Mouse (Mus musculus): ENCODE measurements around the gene Nobox. TPM values are rescaled to one million over a fixed set of nuclear protein-coding genes. Genes with fewer than 3 reads are reported as not detected.

Nobox gene
- polyA plus RNA-seq (2012; ENCODE audit: low replicate concordance) = 0.17 TPM in 1 of 2 replicates, not detected in the other

GRCm38 (mm10) chr6:43309454-43309853, at the start of gene Nobox:
Gene Nobox, minus strand, starts transcription at chr6:43309554.

DNA sequence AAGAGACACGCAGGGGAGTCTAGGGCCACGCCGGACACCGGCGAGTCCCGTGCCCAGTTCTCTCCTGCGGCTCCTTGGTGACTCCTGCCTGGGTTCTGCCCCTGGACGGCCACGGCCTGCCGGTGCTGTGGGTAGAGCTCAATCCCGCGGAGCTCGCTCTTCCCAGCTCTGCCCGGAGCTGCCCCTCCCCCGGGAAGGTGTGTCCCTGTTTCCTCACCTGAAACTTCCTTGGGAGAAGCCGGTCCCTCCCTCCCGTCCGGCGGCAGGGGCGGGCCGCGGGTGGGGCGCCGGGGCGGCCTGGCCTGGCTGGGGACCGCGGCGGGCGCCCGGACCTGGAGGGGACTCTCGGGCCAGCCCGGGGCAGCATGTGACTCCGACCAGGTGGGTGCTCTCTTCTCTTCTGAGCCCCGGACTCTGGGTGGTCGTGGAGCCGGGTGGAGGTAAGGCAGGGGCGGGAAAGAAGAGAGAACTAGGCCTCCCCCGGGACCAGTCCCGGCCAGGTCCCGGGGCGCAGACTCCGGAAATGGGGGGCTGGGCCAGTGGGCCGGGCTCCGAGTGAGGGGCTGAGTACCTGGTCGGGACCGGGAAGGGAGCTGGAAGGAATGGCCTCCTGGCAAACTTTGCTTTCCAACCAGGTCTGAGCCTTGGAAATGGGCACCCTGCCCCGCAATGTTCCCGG, 43.9 kb downstream of the Nobox start, which contains the start of gene Arhgef5:
Gene Arhgef5, plus strand, starts transcription at position 220 of the 679 bp plus-strand sequence.

Other genes with a start within 250 kb of the Nobox start
- not detected in 2 replicates for gene Olfr441, start 203.2 kb downstream of the Nobox start, polyA plus RNA-seq (2012; ENCODE audit: low replicate concordance)
- gene Olfr237-ps1, start 163.0 kb downstream of the Nobox start, polyA plus RNA-seq (2012; ENCODE audit: low replicate concordance) = not detected in 2 replicates
- gene Olfr437, start 146.3 kb downstream of the Nobox start, polyA plus RNA-seq (2012; ENCODE audit: low replicate concordance) = not detected in 2 replicates
- gene Olfr13, start 137.4 kb downstream of the Nobox start, polyA plus RNA-seq (2012; ENCODE audit: low replicate concordance) = not detected in 2 replicates
- gene Olfr435, start 112.4 kb downstream of the Nobox start, polyA plus RNA-seq (2012; ENCODE audit: low replicate concordance) = not detected in 2 replicates
- not detected in 2 replicates for gene Olfr434, start 96.5 kb downstream of the Nobox start, polyA plus RNA-seq (2012; ENCODE audit: low replicate concordance)
- not detected in 2 replicates for gene Olfr47, start 78.0 kb downstream of the Nobox start, polyA plus RNA-seq (2012; ENCODE audit: low replicate concordance)
- gene Arhgef5, start 44.0 kb downstream of the Nobox start, polyA plus RNA-seq (2012; ENCODE audit: low replicate concordance) = 0.06 and 0.56 TPM in 2 replicates